Mouse (Mus musculus) erythroblast, adult 5-6 weeks (primary cell): Measurements from ENCODE around the gene Fancd2. TPM values are rescaled to one million over a fixed set of nuclear protein-coding genes. Genes with fewer than 3 reads are reported as not detected.

Experiments
- ATAC-seq: replicated peaks from 2 replicates; pipeline ENCODE4 v1.8.0; 2016; ENCODE audit warnings: moderate number of reproducible peaks, mild to moderate bottlenecking, moderate TSS enrichment, inconsistent platforms; ENCODE audit not compliant: poor library complexity, low FRiP score, severe bottlenecking
- total RNA-seq, 2 experiments: library from RNA; stranded (forward) in 1 of 2; stranded (reverse) in 1 of 2; fragments of 150-400 nt in 1 of 2; fragments of 200-764, 138-1000 nt in 1 of 2; gene quantifications; 2 replicates each; pipeline versions ENCODE4 v1.2.3 to v1.2.4; 2015 to 2017; ENCODE audit warnings: low replicate concordance in 2 of 2

Fancd2 gene
- total RNA-seq, 2 experiments from 2014 or later = 36.5 to 40.3 TPM

- ATAC-seq = no peak
Observed at GRCm38 (mm10) chr6:113517434-113518080, 13.9 kb upstream of the Fancd2 start.

- no peak for ATAC-seq
Observed at GRCm38 (mm10) chr6:113522310-113522709, 9.2 kb upstream of the Fancd2 start.

- ATAC-seq = no peak
Observed at GRCm38 (mm10) chr6:113523420-113523819, 8.1 kb upstream of the Fancd2 start.

- ATAC-seq = peak; percentile 24
Observed at GRCm38 (mm10) chr6:113531840-113532404, 440 bp downstream of the Fancd2 start.

- no peak for ATAC-seq
Observed at GRCm38 (mm10) chr6:113534886-113535285, 3.4 kb downstream of the Fancd2 start.

- ATAC-seq = no peak
Observed at GRCm38 (mm10) chr6:113541610-113542009, 10.1 kb downstream of the Fancd2 start.

GRCm38 (mm10) chr6:113543906-113544481 is 12.5 kb downstream of the Fancd2 start:
- peak; percentile 92 for ATAC-seq

- no peak for ATAC-seq
Observed at GRCm38 (mm10) chr6:113559736-113560135, 28.3 kb downstream of the Fancd2 start.

- ATAC-seq = no peak
Observed at GRCm38 (mm10) chr6:113564557-113564956, 33.1 kb downstream of the Fancd2 start.

GRCm38 (mm10) chr6:113576044-113576443 is 44.6 kb downstream of the Fancd2 start:
- no peak for ATAC-seq

- ATAC-seq = no peak
Observed at GRCm38 (mm10) chr6:113579306-113579705, 47.8 kb downstream of the Fancd2 start.

GRCm38 (mm10) chr6:113583023-113583422 is 51.5 kb downstream of the Fancd2 start:
- ATAC-seq = no peak

- ATAC-seq = no peak
Observed at GRCm38 (mm10) chr6:113585065-113585464, 53.6 kb downstream of the Fancd2 start.

- no peak for ATAC-seq
Observed at GRCm38 (mm10) chr6:113586466-113587183, 55.1 kb downstream of the Fancd2 start.

- ATAC-seq = no peak
Observed at GRCm38 (mm10) chr6:113592637-113593036, 61.2 kb downstream of the Fancd2 start.

- ATAC-seq = no peak
Observed at GRCm38 (mm10) chr6:113597945-113598344, 66.5 kb downstream of the Fancd2 start.

GRCm38 (mm10) chr6:113599833-113600232 is 68.4 kb downstream of the Fancd2 start:
- no peak for ATAC-seq

- ATAC-seq = no peak
Observed at GRCm38 (mm10) chr6:113600543-113601139, 69.2 kb downstream of the Fancd2 start, which contains the start of gene Fancd2os. Gene Fancd2os, minus strand, starts transcription at chr6:113600715.

- no peak for ATAC-seq
Observed at GRCm38 (mm10) chr6:113602821-113603220, 71.3 kb downstream of the Fancd2 start.

GRCm38 (mm10) chr6:113603993-113604392 is 72.5 kb downstream of the Fancd2 start:
- ATAC-seq = no peak
